Mouse (Mus musculus): ENCODE data around the gene Rcc2.

DNA sequence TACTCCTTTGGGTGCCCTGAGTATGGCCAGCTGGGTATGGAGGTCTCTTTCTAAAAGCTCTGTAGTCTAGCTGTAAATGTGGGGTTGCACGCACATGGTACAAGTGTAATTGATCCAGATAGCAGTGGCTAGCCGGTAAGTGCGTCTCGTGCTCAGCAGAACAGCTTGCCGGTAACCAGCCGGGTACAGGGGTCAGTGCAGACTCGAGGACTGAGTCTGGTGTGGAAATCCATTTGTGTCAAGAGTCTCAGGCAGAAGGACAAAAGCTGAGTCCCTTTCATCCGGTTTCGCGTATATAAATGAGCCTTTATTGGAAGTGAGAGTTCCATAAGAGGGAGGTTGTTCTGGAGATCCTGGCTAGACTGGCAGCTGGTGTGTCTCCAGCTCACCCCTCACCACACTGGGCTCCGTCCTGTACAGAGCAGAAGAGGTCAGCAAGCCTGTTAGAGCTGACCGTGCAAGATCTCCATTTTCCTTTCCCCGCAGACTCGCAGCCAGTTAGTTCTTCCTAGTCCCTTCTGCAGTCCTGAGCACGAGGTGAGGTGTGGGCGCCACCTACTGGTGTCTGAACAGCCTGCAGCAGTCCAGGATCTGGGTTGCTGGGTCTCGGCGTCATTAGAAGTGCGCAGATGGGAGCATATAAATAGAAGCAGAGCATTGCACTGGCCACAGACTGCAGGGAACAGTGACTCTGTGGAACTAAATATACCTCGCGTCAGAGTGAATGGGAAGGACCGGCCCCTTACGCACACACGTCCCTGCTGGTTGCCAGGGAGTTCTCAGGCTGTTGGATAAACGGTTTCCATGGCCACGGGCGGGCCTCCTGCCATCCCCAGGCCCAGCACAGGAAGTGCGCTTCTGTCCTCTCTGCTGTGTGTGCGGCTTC lies 13.4 kb downstream of the Rcc2 start:
- TF ChIP-seq POLR2A (IDR thresholded peaks at IDR 0.05; ENCODE audit: borderline replicate concordance, extremely low read depth, low read depth, low read length) (no peak), CTCF (IDR thresholded peaks at IDR 0.05; ENCODE audit: insufficient read depth, low read length) (peak; percentile 93)
